Mouse (Mus musculus) lung, postnatal 14 days (tissue): ENCODE results near the gene Traf7.

ENCODE experiments used
- DNase-seq: peaks from one replicate; pipeline ENCODE4 v3.0.0; 2021

Traf7 gene

DNA sequence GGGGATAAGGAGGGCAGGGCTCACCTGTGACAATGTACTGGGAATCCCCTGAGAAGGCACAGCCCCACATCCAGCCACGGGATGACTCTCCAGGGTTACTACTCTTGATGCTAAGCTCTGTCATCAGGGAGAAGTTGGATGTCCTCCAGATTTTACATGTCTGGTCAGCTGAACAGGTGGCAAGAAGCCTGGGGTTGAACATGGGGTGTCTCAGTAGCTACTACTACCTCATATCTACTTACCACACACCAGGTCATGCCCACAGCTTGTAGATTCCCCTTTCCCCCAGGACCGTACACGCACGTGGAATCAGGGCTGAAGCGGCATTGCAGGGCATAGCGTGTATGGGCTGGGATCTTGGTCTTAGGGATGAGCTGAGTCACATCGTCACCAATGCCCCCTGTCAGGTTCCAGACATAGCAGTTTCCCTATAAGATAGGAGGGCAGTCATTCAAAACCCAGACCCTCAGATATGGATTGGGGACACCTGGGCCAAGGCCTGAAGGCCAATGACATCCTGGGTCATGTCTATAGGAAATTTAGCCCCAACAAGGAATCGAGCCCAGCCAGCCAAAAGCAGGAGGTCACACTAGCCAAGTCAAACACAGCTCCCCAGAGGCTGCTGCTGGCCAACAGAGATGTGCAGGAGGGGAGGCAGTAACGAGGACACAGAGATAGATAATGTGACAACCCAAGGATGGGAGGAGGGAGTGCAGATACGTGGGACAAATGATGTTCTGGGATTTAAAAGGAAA is 51.5 kb downstream of the Traf7 start:
- DNase-seq: no peak

DNA sequence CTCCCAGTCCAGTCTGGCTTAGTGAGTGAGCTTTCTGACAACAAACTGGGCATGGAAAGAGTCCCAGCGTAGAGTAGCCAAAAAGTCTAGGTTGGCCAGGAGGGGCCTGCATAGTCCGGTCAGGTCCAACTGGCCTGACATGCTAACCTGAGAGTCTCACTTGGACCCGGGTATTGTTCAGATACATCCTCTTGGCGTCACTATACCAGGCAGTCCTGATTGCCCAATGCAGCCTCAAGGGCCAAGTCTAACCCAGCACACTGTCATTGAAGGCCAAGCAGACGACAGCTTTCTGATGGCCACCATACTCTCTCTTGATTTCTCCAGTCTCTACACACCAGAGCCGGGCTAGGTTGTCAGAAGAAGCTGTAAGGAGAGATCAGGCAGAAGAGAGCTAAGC is 52.2 kb downstream of the Traf7 start:
- DNase-seq: no peak

DNA sequence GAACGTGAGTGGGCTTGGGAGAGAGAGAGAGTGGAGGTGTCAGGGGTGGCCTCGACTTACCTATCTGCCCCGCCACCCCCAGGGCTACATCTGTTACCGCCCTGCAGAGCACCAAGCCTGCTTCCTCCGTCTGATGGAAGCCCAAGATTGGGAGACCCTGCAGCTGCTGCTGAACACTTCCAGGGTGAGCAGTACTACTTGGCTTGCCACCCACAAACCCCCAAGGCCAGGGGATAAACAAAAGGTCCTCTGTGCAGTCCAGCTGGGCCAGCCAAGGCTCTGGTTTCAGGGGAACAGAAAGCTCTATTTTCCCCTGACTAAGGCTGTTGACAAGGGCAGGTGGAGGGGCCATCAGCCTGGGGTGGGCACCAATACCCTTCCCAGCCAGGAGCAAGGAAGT is 53.2 kb downstream of the Traf7 start:
- no peak for DNase-seq

DNA sequence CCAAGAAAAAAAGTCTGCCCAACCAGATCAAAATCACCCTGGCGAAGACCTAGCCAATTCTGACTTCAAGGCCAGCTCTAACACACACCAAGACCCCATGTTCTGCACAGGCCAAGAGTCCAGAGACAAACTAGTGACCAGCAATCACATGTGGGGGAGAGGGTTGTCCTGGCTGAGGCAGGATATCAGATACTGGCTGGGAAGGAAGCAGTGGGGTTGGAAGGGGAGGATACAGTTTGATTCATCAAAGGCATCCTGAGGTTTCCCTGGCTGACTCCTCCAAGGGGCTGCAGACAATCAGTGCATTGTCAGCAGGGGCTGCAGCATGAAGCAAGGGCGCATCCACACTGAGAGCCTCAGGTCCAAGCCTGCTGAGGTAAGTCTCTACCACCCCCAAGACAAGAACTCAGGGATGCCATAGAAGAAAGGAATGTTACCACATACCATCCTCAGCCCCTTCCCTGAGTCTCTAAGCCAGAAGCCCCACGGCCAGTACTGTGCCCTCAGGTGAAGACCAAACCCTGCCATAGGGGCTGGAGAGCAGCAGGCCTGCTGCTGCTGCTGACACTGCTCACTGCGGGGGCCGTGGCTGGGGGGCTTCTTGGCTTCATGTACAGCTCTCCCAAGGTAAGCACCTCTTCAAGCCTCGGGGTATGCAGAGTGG is 54.0 kb downstream of the Traf7 start, which contains the start of gene Bricd5:
Gene Bricd5, plus strand, starts transcription at position 273 of the 664 bp plus-strand sequence.
- no peak for DNase-seq

DNA sequence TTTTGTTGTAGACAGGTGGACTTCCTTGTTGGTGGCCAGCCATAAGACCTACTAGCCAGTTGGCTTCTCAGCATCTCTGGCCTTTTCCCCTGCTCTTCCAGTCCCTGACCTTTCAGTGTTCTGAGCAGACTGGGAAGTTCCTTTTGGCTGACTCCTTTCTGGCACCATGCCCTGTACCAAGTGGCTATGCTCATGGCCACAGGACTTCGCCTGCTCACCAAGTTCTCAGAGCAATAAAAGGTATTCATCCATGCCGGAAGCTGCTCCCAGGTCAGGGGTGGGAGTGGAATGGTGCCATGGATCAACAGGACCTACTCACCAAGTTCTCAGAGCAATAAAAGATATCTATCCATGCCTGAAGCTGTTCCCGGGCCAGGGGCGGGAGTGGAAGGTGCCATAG is 55.2 kb downstream of the Traf7 start:
- peak; percentile 57 for DNase-seq

DNA sequence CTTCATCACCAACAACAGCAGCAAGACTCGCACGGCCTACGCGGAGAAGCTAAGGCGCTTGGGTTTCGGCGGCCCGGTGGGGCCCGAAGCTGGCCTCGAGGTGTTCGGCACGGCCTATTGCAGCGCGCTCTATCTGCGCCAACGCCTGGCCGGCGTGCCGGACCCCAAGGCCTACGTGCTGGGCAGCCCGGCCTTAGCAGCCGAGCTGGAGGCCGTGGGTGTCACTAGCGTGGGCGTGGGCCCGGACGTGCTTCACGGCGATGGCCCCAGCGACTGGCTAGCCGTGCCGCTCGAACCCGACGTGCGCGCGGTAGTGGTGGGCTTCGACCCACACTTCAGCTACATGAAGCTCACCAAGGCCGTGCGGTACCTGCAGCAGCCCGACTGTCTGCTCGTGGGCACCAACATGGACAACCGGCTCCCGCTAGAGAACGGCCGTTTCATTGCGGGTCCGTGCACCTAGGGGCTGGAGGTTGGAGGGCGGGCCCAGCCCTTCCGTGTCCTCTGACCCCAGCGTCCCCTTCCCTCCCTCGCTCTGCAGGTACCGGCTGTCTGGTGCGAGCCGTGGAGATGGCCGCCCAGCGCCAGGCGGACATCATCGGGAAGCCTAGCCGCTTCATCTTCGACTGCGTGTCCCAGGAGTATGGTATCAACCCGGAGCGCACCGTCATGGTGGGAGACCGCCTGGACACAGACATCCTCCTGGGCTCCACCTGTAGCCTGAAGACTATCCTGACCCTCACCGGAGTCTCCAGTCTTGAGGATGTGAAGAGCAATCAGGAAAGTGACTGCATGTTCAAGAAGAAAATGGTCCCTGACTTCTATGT is 56.8 kb downstream of the Traf7 start:
- peak; percentile 30 for DNase-seq

DNA sequence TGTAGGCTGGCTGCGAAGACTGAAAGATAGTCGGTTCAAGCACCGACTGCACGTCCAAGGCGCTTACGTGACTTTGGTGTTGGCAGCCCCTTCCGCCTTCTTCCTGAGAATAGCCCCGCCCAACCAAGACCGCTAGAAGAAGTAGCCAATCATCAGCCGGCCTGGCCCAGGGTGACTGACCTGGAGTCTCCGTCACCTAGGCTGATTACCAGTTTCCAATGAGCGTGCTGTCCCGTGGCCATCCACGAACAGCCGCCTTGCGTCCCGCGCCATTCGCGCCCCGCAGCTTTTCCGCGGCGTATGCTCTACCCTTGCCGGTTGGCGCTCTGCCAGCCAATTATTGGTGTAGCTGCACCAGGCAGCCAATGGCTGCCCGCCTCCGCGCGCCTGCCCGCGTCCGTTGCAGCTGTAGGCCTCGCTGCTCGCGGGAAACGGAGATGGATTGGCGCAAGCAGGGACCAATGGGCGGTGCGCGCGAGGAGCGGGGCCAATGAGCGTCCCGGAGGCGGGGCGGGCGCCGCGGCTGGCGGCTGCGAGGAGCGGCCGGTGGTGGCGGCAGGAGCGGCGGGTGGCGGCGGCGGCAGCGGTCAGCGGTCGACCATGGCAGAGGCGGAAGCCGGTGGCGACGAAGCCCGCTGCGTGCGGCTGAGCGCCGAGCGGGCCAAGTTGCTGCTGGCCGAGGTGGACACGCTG is 57.7 kb downstream of the Traf7 start, which contains the start of the genes E4f1 and Pgp:
Gene E4f1, minus strand, starts transcription at position 404 of the 693 bp plus-strand sequence.
Gene Pgp, plus strand, starts transcription at position 483 of the 693 bp plus-strand sequence.
- DNase-seq: peak; percentile 99

DNA sequence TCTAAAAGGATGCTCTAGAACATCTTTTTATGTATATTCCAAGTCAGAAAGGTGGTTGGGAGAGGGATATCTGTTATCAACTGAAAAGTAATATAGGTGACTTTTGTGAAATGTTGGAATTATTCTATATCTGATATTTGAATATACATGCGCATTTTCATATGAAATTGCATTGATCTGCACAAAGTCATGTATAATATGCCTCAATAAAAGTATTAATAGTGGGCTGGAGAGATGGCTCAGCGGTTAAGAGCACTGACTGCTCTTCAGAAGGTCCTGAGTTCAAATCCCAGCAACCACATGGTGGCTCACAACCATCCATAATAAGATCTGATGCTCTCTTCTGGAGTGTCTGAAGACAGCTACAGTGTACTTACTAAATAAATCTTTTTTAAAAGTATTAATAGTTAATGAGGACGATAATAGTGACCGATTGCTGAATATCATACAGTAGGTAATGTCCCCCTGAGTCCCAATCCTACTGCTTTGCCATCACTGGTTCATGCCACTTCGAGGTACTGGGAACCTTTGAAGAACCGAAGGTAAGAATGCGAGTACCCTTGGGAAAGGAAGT is 58.3 kb downstream of the Traf7 start:
- no peak for DNase-seq

DNA sequence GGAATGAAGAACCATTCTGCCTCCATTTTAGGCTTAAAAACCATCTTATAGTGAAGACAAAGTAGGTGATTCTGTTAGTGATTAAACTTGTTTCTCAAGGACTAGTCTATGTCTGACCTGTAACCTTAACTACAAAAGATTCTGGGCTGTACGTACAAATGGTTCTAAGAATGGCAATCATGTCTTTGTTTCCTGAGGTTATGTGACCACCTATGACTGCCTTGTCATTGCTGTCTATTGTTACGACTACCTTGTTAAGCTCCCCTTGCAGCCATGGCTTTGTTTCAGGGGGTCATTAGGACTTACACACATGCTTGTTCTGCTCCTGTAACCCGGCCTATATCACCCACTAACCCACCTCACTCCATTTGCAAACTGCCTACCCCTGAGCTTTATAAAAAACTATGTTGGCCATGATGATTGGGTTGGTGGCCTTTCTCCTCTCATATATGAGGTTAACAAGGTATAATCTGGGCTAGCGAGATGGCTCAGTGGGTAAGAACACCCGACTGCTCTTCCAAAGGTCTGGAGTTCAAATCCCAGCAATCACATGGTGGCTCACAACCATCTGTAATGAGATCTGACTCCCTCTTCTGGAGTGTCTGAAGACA is 59.0 kb downstream of the Traf7 start:
- DNase-seq: no peak

DNA sequence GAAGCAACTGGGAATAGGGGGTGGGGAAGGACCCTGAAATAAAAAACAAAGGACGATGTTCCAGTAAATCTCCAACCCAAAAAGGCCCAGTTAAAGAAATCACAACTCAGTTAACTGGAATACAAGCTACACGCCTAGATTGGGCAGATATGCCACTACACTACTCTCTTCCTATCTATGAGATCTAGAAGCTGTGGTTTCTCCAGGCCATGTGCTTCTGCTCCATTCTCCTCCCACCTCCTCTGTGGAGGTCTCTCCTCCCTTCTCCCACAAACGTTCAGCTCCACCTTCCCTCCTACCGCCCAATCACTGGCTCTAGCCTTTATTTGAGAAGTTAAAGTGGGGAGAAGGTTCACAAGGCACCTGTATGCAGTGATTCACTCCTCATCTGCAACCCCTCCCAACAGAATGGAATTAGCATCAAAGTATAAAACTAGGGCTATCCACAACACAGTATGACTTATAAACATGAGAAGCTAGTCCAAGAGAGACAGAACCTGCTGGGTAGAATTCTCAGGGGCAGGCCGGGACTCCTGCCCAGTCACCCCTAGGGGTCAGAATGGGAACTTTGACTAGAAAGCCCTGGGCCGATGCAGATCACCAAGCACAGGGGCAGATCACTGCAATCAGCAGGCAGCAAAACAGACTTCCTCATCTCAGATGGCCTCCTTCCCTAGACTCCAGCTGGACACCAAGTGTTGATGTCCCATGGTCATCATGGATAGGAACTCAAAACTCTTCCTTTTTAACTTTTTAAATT is 64.2 kb downstream of the Traf7 start:
- no peak for DNase-seq

DNA sequence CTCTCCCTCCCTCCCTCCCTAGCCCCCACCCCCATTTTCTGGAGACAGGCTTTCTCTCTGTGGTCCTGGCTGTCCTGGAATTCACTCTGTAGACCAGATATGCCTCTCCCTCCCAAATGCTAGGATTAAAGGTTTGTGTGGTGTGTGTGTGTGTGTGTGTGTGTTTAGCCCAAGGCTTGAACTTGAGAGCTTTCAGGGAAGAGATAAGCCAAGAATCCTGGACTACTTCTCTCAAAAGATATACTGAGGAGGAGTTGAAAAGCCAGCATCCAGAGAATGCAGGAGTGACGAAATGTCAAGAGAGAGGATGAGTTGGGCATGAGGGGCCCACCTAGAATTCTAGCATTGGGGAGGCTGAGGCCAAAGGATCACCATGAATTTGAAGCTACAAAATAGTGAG is 64.8 kb downstream of the Traf7 start:
- DNase-seq: no peak

DNA sequence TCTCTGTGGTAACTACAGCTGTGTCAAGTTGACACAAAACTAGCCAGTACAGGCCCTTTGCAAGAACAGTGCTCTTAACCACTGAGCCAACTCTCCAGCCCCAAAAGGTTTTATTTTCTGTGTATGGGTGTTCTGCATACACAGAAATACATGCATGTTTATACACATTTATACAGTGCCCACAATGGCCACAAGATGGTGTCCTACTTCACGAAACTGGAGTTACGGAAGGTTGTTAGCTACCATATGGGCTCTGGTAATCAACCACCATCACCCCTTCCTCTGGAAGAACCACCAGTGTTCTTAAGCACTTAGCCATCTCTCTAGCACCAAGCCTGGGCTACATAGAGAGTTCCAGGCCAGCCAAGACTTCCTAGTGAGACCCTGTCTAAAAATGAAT is 66.2 kb downstream of the Traf7 start:
- peak; percentile 45 for DNase-seq
